Mouse (Mus musculus): Measurements from ENCODE around the gene Stk38.
"Not testable (repeated sequence)": the region's sequence is repeated elsewhere in the genome, so short reads cannot be mapped to it uniquely, and the experiment has no call there.

Gene Stk38

DNA sequence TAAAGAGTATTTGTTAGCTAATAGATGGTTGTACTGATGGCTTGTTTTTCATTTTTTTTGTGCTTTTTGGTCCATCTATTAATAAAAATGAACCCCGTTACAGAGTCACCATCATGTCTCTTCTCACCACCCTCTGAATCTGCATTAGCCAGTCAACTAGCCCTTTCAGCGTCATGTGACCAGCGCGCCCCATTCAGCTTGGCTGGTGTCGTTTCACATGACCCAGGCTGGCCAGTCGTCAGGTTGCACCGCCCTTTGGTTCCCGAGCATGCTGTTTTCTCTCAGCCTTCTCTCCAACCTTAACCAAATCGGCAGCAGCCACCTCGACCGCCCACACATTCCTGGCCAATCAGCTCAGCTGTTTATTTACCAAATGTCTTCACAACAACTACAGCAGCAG lies 31.6 kb upstream of the Stk38 start:
- DNase-seq (ENCODE audit: low spot score in 2 of 2): peak in 1 of 2 experiments; percentile 23

DNA sequence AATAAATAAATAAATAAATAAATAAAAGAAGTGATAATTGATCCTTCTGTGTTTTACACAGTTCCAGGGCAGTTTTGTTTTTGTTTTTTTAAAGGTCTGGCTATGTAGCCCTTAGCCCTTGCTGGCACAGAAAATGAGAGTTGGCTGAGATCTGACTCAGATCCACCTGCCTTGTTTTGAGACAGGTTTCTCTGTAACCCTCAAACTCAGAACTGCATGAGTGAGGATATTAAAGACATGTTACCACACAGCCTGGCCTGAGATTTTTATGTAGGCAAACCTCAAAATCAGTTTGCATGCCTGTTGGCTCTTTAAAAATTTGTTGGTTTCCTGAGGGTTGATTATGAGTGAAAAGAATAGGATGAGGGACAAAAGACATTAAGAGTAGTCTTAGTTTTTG lies 27.7 kb upstream of the Stk38 start:
- DNase-seq (ENCODE audit: low spot score in 2 of 2): no peak

DNA sequence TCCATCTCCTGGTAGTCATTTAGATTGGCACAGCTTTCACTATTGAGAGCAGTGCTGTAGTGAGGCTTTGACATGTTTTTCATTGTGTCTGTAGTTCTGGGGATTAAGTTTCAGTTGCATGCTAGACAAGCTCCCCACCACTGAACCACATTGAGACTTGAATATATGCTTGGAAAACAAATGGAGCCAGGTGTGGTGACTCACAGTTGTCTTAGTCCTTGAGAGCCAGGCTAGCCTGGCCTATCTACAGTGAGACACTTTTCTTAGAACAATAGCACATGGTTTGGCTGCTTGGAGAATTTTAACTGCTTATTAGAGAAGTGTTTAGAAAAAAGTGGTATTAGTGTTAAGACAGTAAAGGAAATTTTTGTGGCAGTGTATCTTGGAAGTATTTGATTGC lies 26.5 kb upstream of the Stk38 start:
- DNase-seq (ENCODE audit: low spot score in 2 of 2): no peak

DNA sequence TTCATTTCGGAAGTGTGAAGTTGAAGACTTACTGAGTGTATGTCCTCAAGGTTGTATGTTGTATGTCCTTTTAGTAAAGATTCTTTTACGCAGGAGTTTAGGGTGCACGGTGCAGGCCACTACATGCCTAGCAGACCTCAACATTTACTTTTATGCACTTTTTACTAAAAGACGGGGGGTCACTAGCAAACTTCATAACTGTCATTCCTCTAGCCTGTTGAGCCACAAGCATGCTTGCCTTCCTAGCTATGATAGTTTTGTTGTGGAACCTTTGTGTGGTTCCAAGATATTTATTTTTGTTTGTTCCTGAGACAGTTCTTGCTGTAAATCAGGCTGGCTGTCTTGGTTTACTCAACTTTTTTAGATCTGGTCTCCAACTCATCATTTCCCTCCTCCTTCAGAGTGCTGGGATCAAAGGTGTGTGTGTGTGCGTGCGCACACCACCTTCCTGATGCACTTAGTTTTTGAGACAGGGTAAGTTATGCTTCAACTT lies 25.8 kb upstream of the Stk38 start:
- no peak for DNase-seq (ENCODE audit: low spot score in 2 of 2)

DNA sequence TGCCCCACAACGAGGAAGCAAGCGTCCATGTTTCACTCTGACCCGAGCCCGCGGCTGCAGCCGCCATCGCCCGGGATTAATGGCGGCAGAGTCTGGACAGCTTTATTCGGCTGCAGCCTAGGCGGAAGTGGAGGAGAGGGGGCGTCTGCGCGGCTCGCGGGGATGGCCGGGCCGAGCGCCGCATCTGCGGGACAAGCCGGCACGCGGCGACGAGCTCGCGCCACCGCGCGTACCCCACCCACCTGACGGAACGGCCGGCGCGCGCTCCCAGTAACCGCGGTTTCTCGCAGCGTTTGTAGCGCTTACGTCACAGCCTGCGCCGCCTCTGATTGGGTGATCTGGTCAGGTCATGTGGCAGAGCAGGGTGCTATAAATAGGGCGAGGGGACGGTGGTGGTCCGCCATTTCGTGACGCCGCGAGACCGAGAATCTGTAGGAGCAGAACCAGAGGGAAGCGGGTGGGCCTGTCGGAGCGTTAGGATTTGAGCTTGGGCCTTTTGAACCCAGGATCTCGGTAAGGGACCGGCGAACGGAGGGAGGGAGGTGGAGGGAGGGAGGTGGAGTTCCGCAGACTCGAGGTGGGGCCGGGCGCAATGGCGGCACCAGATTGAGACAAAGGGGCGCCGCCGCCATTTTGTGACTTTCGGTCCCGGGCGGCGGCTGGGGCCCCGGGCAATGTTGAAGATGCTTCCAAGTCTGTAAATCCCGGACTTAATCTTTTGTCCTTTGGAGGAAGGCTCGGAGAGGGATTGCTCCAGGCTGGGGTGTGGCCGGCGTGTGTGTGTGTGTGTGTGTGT lies 24.7 kb upstream of the Stk38 start, which contains the start of gene Srsf3:
TSS of gene Srsf3 (plus strand) at position 355 of the 796 bp plus-strand sequence.
- peak; percentile 98 for DNase-seq (ENCODE audit: low spot score in 2 of 2)

DNA sequence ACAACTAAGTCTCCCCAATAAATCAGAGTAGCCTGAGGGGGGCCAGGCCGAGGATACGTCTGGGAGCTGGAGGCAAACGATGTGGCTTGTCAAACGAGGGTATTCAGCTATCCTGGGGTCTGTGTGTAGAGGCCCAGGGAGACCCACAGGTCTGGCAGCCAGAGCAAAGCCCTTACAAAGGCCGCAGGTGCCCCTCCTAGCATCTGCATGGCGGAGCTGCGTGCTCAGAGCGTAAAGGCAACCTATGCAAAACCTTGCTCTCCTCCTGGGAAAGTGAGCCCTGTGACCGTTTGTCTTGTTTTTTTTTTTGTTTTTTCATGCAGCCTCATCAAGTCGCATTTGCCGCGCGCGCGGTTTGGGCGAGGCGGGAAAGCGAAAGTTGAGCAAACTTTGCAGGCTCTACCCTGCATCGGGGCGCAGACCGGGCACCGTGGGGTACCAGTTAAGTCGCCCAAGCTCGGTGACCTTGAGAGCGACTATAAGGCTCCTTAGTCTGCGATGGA lies 24.0 kb upstream of the Stk38 start:
- DNase-seq (ENCODE audit: low spot score in 2 of 2): peak in 1 of 2 experiments; percentile 36

DNA sequence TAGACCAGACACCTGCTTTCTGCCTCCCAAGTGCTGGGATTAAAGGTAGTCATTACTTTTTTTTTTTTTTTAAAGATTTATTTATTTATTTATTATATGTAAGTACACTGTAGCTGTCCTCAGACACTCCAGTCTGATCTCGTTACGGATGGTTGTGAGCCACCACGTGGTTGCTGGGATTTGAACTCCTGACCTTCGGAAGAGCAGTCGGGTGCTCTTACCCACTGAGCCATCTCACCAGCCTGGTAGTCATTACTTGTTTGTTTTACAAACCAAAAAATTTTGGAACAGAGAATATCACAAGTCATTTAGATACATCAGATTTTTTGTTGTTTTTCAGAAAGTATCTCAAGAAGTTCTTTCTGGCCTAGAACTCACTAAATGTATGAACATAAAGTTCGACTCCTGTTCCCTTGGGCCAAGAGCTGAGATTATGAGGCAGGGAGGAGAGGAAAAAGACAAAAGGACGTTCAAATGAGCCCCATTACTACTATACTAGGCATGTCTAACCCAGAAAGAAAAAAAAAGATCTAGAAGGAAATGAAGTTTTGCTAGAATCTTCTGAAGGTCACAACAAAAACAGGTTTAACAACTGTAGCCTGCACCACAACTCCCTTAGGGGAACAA lies 23.4 kb upstream of the Stk38 start:
- not testable (repeated sequence) for DNase-seq (ENCODE audit: low spot score in 2 of 2)

DNA sequence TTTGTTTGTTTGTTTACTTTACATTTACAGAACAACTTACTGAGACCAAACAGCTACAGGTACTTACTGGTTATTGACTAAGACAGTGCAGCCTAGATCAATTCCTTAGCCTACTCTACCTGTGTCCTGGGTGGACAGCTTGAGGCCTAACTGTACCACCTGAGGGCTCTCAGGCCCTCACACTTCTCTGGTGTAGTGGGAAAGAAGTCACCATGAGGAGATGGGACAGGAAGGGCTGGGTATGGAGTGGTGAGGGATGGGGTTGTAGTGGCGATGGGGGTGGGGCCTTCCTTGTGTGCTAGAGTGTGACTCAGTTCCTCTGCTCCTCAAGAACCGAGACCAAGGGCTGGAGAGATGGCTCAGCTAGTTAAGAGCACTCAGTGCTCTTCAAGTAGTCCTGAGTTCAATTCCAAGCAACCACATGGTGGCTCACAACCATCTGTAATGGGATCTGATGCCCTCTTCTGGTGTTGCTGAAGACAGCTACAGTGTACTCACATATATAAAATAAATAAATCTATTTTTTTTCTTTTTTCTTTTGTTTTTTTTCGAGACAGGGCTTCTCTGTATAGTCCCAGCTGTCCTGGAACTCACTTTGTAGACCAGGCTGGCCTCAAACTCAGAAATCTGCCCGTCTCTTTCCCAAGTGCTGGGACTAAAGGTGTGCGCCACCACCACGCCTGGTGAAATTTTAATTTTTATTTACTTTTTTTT lies 22.7 kb upstream of the Stk38 start:
- no peak for DNase-seq (ENCODE audit: low spot score in 2 of 2)

DNA sequence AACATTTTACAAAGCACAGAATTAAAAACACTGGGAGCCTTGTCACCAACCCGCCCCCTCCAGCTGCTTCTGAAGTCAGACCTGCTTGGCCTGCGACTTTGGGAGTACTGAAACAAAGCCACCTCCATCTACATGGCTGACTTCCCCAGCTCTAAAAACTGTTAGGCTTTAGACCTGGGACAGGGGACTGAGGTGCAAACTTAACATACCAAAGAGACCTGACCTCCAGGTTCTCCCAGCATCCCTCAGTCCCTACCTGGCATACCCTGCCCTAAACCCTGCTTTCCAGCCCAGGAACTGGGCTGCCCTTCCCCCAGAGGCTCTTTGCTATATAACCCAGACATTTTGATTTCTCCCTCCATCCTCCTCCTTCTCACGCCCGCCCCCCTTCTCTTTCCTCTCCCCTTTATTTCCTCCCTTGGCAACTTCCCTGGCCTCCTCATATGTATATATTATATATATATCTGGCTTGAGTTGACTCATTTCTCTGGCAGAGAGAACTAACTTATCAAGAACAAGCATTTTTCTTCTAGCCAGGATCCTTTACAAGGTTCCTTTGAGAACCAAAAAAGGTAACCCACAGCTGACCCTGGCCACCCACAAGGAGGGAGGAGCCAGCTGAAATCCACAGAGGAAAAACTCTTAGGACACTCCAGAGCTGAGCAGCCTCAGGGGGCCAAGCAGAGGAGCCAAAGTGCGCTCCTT lies 19.0 kb upstream of the Stk38 start:
- DNase-seq (ENCODE audit: low spot score in 2 of 2): no peak

DNA sequence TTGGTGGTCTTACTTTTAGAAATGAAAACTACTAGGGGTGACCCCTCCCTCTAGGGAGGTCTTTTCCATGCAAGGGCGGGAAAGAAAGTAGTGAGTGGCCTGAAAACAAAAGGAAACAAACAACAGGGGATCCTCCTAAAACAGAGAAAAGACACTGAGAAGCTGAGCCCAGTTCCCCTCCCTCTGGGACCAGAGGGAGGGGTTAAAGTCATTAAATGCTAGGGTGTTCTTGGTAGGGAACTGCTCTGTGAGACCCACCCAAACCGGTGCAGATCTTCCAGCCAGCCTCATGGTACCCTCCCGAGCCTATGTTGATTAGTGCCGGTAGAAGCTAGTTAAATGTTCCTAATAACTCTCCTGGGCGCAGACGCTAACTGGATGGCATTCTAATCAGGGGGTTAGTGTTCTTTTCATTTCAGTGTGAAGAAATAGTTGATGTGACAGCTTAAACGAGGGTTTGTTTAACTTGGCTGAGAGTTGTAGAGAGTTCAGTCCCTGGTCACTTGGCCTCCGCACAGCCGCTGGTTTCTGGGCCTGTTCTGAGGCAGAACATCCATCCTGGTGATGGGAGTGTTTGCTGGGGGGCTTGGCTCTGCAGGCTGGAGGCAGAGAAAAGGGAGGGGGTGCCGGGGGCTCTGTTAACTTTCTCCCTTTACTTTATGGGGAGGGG lies 17.2 kb upstream of the Stk38 start:
- no peak for DNase-seq (ENCODE audit: low spot score in 2 of 2)

DNA sequence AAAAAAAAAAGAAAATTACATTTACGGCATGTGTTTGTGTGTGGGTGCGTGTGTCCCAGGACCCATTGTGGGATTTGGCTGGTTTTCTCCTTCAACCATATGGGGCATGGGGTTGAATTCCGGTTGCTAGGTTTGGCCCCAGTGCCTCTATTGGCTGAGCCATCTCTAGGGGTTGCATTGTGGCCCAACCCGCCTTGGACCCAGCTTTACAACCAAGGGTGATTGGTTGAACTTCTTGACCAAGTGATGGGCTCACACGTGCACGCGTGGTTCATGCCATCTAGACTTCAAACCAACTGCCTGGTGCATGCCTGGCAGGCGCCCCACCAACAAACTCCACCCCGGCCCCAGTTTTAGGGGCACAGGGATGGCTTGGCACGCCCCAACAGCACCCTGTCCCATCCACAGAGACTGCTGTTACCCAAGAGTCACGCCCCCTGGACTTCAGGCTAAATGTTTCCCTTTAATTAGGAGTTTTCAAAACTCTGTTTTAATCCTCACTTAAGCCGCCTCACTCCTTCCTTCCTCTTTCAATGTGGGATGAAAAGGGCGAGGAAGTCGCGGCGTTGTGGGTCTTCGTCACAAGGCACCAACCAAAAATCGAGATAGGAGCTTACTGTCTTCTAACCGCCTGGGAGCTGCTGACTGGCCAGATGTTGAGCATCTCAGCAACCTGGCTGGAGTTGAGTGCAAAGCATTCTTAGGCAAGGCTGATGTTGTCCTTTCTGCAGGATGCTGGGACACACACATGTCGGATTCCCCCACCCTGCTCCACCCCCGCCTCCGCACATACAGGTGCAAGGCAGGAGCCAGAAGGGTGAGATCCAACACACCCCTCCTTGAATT lies 16.5 kb upstream of the Stk38 start:
- no peak for DNase-seq (ENCODE audit: low spot score in 2 of 2)

DNA sequence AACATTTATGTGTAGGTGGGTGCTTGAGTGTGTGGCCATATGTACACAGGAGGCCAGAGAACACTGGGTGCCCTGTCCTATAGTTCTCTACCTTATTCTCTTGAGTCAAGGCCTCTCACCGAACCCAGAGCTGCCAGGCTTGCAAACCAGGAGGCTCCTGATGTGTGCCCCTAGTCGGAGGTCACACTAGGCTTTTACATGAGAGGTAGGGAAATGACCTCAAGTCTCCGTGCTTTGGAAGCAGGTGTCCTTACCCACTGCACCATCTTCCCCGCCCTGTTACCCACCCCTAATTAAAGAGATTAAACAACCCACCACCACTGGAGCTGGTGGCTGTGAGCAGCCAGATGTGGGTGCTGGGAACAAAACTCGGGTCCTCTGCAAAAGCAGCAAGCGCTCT lies 15.6 kb upstream of the Stk38 start:
- no peak for DNase-seq (ENCODE audit: low spot score in 2 of 2)

DNA sequence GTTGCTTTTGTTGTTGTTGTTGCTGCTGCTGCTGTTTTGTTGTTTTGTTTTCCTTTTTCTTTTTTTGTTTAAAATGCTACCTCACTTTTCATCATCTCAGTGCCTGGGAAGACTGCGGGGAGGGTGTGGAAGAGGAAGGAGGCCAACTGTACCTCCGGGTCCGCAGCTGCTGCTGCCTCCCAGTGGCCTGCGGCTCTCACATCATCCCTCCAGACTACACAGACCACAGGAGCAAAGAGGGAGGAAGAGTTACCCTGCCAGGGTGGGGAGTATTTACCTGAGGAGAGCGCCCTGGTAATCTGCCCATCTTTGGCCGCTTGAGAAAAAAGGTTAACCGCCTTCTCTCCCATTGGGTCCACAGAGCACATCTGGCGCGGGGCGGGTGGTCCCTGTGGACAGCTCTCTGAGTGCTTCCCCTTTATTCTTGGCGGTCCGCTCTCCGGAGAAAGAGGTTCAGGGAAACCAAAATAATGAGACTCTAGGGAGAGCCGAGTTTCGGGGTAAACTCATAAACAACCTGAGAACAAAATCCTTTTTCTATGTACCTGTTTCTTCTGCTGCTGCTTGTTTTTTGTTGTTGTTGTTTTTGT lies 14.5 kb upstream of the Stk38 start:
- DNase-seq (ENCODE audit: low spot score in 2 of 2): no peak

DNA sequence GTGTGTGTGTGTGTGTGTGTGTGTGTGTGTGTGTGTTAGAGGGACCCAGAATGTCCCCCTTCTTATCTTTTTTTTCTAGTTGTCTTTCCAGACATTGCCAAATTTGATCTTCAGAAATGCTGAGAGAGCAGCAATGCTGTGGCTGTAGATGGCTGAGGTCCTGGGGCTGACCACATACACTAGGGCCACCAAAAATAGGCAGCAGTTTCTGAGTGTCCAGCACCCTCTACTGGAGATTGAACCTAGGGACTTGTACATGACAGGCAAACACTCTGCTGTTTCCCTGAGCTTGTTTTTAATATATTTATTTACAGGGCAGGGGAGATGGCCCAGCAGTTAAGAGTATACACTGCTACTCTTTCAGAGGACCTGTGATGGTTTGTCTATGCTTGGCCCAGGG lies 12.6 kb upstream of the Stk38 start:
- DNase-seq (ENCODE audit: low spot score in 2 of 2): no peak

DNA sequence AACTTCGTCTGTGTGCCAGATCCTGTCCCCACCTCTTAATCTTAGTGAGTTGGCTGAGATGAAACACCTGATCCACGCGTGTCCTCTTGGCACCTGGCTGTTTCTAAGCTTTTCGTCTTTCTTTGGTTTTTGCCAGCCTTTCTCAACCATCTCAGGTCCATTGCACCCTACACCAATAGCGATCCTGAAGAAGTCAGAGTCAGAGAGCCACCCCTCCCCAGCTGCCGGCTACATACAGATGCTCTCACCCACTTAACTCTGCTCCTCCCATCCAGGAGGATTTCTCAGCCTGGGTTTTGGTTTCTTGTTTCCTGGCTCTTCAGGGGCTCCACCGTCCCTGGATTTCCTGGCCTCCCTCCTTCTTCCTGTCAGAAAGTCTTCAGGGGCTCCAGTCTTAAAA lies 11.6 kb upstream of the Stk38 start:
- DNase-seq (ENCODE audit: low spot score in 2 of 2): no peak

DNA sequence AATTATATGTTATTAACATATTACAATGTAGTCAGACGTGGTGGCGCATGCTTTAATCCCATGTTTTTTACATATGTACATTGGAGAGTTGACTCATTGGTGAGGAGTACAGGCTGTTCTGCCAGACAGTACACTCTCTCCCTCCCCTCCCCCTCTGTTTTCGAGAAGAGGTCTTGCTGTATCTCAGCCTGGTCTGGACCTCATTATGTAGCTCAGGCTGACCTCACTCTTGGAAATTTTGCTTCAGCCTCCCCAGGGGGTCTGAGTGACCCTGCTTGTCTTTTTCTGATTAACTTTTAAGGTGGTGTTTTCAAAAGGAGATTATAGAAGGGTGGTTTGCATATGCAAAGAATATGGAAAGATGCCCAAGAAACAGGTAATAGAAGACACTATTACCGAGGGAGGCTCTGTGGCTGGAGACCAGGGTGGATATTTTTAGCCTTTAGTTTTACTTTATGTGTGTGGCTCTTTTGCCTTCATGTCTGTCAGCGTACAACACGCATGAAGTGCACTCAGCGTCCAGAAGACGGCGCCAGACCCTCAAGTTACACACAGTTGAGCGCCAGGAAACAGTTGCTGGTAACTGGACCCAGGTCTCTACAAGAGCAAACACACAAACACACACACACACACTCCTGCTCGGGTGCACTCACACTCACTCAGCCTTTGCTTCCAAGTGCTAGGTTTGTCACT lies 10.6 kb upstream of the Stk38 start:
- DNase-seq (ENCODE audit: low spot score in 2 of 2): no peak

DNA sequence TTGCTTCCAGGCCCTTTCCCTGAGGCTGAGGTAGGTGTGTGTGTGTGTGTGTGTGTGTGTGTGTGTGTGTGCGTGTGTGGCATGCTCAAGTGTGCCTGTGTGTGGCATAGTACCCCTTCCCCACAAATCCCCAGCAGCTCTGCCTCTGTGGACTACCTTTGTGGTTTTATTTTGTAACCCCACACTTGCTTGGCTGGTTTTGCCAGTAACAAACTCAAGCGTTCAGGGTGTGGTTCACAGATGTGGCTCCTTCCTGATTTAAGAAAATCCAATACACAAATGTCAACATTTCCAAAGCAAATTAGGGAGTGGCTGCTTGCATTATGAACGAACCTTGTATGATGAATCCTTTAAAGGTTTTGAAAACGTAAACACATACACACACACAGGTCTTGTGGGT lies 8.9 kb upstream of the Stk38 start:
- no peak for DNase-seq (ENCODE audit: low spot score in 2 of 2)

DNA sequence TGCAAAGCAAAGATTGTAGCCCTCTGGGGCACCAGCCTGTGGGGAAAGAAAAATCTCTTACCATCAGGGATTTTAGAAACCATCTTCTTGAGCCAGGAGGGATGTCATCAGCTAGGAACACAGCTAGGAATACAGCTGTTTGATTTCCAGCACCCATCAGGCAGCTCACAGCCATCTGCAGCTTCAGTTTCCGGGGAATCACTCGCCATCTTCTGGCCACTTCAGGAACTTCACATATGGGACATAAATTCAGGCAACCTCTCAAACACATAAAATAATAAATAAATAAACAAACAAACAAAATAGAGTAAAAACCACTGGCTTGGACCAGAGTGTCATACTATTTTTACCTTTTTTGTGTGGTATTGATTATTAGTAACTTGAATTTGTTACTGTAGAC lies 7.8 kb upstream of the Stk38 start:
- peak; percentile 65 to 75 for DNase-seq (ENCODE audit: low spot score in 2 of 2)

DNA sequence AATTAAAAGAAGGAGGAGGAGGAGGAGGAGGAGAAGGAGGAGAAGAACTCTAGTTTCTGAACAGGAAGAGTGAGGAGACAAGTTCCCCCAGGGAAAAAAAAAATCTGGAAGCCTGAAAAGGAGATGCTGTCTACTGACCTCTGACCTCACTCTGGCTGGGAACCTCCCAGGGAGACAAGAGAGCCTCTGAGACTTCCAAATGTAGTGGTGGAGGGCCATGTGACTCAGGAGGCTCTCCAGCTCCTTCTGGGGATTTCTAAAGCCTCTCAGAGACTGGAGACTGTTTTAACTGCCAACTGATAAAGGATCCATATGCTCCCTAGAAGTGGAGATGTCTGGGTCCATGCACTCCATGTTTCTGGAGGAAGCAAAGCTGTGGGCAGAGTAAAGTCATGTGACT lies 6.4 kb upstream of the Stk38 start:
- DNase-seq (ENCODE audit: low spot score in 2 of 2): no peak

All from natural killer cell, adult 2 months (primary cell).